Mouse (Mus musculus) layer of hippocampus, adult 9-11 months (tissue): Measurements from ENCODE around the gene Gm5039.
"Not testable (repeated sequence)": the region's sequence is repeated elsewhere in the genome, so short reads cannot be mapped to it uniquely, and the experiment has no call there.

Source experiments
- DNase-seq: peaks from one replicate; pipeline ENCODE4 v3.0.0; 2022

Gene Gm5039

DNA sequence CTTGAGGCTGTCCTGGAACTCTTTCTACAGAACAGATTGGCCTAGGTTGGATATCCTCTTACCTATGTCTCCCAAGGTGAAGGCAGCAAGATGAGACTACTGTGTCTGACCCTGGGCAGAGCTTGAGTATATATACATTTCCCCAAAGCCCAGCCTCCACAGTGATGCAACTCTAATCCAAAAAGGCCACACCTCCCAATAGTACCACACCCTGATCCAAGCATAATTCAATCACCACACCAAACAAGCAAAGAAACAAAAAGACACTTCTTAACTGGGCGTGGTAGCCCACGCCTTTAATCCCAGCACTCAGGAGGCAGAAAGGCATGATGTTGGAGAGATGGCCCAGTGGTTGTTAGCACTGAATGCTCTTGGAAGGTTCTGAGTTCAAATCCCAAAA lies at the start of gene Gm5039:
Gene Gm5039, minus strand, starts transcription at position 101 of the 400 bp plus-strand sequence.
- not testable (repeated sequence) for DNase-seq

DNA sequence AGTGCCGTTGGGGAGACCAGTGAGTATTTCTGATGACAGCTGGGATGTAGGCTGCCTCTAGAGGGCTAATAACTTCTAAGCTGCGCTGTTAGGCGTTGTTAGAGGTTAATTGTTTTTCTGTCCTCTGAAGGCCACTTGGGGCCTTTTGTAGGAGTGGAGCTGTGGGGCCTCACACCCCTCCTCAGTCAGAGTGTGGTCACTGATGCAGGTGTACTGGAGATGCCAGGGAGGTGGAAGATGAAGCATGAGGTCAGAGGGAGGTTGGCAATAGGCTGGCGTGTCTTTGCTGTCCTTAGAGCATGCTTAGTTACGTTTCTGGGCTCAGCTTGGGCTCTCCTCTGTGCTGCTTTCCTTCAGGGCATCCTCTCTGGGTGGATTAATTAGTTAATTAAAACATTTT lies 48.2 kb upstream of the Gm5039 start:
- DNase-seq: no peak

DNA sequence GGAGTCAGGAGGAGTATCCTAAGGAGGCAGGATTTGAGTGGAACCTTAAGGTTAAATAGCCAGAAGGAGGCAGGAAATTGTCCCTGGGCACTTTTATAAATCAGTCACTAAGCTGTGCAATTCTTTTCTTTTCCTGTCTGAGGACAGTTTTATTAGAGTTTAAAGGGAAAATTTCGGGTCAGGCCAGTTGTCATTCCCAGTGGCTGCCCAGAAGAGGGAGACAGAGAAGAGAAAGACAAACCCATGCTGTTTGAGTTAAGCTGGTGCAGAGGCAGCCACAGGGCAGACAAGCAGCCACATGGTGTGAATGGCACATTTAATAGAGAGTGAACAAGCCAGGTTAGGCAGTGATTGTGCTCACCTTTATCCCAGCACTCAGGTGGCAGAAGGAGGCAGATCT lies 46.5 kb upstream of the Gm5039 start:
- DNase-seq: not testable (repeated sequence)

DNA sequence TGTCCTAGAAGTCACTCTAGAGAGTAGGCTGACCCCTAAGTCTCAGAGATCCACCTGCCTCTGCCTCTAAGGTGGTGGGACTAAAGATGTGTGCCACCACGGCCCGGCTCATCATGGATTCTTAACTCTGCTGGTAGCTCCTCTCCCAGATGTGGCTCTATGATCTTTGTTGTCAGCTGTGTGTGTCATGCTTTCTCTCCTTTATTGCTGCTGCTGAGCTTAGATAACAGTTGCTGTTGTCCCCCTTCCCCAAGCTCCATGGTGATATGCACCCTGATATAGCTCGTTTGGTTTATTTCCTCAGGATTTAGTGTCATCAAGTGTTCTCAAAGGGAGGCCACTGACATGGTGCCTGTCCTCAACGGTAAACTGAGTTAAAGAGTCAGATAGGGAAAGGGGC lies 45.9 kb upstream of the Gm5039 start:
- DNase-seq: not testable (repeated sequence)

DNA sequence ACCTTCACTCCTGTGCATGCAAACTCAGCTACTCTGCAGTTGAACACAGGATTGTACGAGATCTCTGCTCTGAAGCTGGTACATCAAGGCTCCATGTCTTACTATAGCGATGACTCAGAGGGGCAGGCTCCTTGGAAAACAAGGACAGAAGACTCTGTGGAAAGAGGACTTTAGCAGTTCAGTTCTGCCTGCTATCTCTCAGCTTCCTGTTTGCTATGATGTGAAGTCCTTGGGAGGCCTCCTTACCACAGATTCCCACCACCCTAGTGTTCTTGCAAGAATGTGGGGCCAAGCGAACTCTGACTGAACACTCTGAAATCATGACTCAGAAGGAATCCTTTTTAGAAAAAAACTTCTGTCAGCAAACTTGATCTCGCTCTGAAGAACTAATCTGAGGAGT lies 44.8 kb upstream of the Gm5039 start:
- no peak for DNase-seq

DNA sequence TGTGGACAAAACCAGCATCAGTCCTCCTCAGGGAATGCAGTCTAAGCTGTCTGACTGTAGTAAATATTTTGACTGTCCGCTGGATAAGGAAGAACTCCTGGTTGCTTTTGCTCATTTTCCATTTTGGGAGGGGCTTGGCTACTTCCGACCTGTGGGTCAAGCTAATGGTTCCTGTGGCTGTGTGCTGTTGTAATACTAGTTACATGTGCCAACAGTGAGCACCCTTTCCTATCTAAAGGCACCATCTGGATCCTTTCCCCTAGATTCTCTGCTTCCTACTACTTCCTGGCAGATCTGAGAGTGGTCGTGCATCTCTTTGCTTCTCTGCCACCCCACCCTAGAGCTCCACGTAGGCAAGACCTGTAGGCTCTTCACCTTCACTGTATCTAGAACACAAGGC lies 43.8 kb upstream of the Gm5039 start:
- DNase-seq: no peak

DNA sequence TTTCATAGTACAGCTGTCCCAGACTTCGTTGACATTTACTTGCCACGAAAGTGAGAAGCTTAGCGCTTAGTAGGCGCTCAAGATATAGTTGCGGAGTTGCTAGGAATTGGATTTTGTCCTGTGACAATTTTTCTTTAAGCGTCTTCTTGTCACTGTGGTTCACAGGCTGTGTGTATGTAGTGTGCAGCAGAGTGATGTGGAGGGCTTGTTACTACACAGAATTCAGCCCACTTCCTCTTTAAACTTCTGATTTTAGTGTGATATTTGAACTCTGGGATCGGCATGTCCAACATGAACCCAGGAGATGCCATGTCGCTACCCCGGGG lies 37.3 kb upstream of the Gm5039 start:
- no peak for DNase-seq

DNA sequence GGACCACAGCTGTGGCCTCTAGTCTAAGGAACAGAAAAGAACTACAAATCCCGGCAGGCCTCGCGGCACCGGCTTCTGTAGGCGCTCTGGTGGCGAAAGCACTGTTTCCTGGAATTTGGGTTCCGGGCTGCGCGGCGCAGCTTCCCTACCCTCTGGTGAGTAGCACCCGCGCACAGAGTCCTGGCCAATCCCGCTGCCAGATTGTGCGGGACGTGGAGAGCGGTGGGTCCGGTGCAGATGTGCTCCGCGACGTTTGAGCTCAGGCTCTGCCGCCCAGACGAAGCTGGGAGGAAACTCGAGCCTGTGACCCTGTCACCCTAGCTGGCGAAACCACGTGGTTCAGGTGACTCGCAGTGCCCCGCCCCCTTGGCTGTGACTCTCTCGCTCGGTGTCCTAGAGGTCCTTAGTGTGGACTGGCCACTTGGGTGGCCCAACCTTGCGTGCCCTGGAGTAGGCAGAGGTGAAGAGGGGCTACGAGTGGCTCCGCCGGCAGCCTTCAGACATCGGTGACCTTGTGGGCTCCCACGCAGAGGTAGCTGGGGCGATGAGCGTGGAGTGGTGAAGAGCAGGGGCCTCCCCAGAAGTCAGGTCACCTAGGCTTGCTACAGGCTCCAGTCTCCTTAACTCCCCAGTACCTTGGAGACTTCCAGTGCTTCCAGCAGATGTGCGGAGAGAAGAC lies 36.8 kb upstream of the Gm5039 start, which contains the start of gene Adck1:
Gene Adck1, plus strand, starts transcription at position 114 of the 679 bp plus-strand sequence.
- peak; percentile 94 for DNase-seq

DNA sequence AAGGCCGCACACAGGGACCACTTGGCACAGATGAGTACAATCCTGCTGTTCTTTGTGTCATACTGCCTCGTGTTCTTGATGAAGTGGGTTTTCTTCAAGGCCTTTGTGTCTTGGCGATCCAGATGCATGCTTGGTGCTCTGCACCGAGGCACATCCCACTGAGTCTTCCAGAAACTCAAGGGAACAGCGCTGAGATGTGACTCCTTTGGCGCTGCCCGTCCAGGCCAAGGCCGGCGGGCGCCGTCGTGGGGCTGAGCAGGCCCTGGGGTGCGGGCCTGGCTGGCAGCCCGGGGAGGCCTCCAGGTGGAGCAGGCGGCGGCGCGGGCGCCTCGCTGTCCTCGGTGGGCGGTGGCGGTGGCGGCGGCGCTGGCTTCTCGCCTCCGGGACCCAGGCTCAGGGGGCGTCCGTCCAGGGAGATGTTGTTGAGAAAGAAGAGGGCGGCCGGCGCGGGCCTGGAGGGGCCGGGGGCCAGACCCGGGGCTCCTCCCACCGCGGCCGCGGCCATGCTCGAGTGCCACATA lies 30.4 kb upstream of the Gm5039 start:
- no peak for DNase-seq

DNA sequence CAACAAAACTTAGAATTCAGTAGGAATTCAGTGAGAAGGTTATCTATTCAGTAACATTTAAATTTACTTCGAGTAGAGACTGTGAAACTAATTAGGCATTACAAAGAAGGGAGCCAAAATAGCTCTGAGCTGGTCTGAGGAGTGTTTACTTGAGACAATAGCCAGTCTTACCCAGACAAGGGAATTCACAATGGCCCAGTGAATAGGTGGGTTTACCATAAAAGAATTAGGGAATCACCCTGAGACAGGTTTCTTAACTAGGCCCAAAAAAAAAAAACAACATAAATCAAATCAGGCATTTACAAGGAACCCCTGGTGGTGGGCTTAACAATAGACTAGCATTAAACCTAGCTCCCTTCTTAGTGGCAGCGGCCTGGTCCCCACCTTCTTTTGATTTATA lies 17.5 kb upstream of the Gm5039 start:
- DNase-seq: not testable (repeated sequence)

DNA sequence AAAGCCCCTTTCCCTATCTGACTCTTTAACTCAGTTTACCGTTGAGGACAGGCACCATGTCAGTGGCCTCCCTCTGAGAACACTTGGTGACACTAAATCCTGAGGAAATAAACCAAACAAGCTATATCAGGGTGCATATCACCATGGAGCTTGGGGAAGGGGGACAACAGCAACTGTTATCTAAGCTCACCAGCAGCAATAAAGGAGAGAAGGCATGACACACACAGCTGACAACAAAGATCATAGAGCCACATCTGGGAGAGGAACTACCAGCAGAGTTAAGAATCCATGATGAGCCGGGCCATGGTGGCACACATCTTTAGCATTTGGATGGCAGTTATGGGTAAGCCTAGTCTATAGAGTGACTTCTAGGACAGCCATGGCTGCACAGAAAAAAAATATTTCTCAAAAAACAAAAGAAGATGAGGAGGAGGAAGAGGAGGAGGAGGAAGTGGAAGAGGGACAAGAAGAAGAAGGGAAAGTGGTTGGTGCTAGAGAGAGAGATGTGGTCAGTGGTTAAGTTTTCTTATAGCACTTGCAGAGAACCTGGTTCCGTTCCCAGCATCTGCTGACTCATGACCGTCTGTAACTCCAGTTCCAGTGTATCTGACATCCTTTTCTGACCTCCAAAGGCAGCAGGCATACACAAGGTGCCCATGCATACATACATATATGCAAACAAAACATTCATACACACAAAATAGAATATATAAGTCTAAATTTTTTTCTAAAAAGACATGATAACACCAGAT lies 13.0 kb upstream of the Gm5039 start:
- not testable (repeated sequence) for DNase-seq

DNA sequence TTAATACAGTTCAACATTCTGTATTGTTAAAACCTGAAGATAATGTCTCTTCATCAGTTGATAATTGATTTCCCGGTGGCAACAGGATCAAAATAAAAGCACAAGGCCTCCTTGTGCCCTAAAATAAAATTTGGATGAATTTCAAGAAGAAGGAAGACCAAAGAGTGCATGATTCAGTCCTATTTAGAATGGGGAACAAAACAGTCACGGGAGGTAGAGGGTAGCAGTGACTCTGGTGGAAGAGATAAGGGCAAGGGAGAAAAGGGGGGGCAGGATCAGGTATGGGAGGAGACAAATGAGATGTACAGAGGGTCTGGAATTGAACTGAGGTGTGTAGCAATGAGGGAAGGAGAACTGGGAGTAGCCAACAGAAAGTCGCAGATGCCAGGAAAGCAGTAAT lies 9.3 kb downstream of the Gm5039 start:
- DNase-seq: no peak

DNA sequence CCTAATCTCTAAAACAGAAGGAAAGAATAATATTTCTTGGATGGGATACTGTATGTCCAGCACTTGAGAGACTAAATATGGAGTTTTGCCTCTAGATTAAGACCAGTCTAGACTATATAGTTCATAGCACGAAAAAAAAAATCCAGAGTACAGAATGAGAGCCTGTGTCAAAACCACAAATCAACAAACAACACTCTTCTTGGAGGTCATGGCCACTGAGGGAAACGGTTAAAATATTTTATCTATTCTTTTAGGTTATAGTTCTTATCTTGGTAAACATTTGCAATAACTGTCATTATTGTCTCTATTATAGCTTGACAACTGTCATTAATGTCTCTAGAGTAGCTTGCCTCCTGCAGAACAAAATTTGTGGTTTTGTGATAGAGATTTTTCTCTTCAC lies 26.7 kb downstream of the Gm5039 start:
- not testable (repeated sequence) for DNase-seq

DNA sequence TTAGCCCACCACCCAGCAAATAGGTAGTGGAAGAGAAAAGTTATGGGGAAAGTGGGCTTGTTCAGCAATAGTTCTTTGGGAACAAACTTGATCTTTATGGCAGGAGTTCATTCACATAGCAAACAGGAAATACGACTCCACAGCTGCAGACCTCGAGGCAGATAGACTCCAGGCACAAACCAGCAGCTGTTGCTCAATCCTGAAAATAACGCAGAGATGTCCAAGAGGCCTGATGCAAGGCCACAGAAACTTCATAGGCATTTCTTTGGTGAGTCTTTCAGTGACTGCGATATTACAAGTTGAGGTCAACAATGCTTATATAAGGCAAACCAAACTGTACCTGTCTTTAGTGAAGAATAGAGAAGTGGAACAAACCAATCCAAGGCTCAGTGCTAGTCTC lies 30.7 kb downstream of the Gm5039 start:
- not testable (repeated sequence) for DNase-seq

DNA sequence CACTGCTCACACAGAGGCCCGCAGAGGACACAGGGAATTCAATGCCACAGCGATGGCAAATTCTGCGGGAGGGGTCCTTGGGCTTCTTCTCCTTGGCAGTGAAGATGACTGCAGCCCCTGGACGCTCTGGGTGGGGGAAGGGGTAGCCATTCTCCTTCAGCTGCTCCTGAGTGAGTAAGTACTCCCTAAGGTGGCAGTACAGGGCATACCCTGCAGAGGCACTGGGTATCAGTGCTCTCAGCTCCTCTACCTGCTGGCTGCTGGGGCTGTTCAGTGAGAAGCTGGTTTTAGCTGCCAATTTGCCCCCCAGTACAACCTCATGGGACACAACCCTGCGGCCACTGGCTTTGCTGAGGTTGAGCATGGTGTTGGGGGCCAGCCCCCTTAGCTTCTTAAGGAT lies 38.6 kb downstream of the Gm5039 start:
- not testable (repeated sequence) for DNase-seq

DNA sequence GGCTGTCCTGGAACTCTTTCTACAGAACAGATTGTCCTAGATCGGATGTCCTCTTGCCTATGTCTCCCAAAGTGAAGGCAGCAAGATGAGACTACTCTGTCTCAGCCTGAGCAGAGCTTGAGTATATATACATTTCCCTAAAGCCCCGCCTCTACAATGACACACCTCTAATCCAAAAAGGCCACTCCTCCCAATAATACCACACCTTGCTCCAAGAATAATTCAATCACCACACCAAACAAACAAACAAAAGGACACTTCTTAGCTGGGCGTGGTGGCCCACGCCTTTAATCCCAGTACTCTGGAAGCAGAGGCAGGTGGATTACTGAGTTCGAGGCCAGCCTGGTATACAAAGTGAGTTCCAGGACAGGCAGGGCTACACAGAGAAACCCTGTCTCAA lies 49.4 kb downstream of the Gm5039 start, which contains the start of gene Gm5662:
Gene Gm5662, minus strand, starts transcription at position 101 of the 400 bp plus-strand sequence.
- not testable (repeated sequence) for DNase-seq
